Mouse (Mus musculus) erythroblast, embryonic 14.5 days (primary cell): ENCODE measurements around the gene Gatc.

Source experiments
- GATA1 ChIP-seq: IDR thresholded peaks from 2 replicates; pipeline ENCODE4 v1.6.1; 2012; ENCODE audit warnings: low read length, inconsistent platforms, mixed read lengths
- TAL1 ChIP-seq: IDR thresholded peaks from 3 replicates; pipeline ENCODE4 v1.6.1; 2012; ENCODE audit warnings: low read length, inconsistent platforms, mixed read lengths

GRCm38 (mm10) chr5:115351348-115351747, 10.4 kb upstream of the Gatc start:
- no peak for TF ChIP-seq GATA1
- no peak for TF ChIP-seq TAL1
